Mouse (Mus musculus): ENCODE data around the gene Spink4. TPM values are rescaled to one million over a fixed set of nuclear protein-coding genes. Genes with fewer than 3 reads are reported as not detected.
A peak's percentile ranks its signal among the peaks of the same experiment; 100 is the strongest.

The Spink4 gene
- polyA plus RNA-seq, 1 experiment from 2014 or later: not detected

DNA sequence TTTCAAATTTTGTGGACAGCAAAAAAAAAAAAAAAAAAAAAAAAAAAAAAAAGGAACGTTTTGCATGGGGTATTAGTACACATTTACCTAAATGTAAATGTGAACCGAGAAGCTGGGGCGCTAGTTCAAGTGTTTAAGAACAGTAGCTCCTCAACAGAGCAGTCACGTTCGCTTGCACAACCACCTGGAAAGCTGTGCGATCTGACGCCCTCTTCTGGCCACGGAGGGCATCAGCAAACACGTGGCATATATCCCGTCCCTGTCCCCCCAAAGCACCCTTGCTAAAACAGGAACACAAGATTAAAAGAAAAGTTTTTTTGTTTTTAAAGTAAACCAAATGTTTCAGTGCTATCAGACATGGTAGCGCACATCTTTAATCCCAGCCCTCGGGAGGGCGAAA lies 51.9 kb downstream of the Spink4 start:
- H3K27ac ChIP-seq: no peak overlapping the region
- no peak overlapping the region for H3K9ac ChIP-seq
- no peaks in the 10 kb centered on the region for H3K27me3 ChIP-seq
- peak overlapping the region; percentile 79 for H3K4me2 ChIP-seq (replicated peaks)
- peak overlapping the region; percentile 96 for H3K4me3 ChIP-seq
- no peak for ATAC-seq (ENCODE audit: low FRiP score)
- peaks cover 16% of the 10 kb centered on the region for H3K36me3 ChIP-seq
- no peaks in the 10 kb centered on the region for H3K9me3 ChIP-seq (replicated peaks)
- H3K4me1 ChIP-seq: peaks cover 18% of the 10 kb centered on the region
- 24% methylated on average over 13 of the region's 13 CpGs for WGBS

DNA sequence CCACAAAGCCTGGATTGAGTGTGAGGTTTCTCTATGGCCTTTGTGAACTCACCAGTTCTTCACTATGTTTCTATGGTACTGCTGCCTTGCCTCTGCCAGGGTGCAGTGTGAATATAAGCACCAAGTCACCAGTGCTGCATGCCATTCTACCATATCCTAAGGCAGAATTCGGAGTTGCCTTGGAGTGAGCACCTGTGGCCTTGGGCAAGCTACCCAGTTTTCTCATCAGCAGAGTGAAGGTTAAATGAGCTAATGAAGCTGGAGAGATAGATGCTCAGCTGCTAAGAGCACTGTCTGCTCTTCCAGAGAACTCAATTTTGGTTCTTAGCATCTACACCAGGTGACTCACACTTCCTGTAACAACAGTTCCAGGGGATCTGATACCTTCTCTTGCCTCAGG lies 54.2 kb downstream of the Spink4 start:
- Histone ChIP-seq H3K4me1 (peaks cover 18% of the 10 kb centered on the region), H3K9ac (no peak overlapping the region), H3K4me3 (no peak overlapping the region), H3K9me3 (replicated peaks) (no peaks in the 10 kb centered on the region), H3K4me2 (replicated peaks) (no peak overlapping the region), H3K27ac (no peak overlapping the region), H3K36me3 (peaks cover 26% of the 10 kb centered on the region), H3K27me3 (no peaks in the 10 kb centered on the region)
- no peak for ATAC-seq (ENCODE audit: low FRiP score)
- WGBS: 95% methylated on average over 1 of the region's 1 CpGs

GRCm38 (mm10) chr4:40975678-40976077 lies 55.8 kb downstream of the Spink4 start:
- no peak for ATAC-seq (ENCODE audit: low FRiP score)
- H3K36me3 ChIP-seq: peaks cover 39% of the 10 kb centered on the region
- H3K4me2 ChIP-seq (replicated peaks): no peak overlapping the region
- H3K4me1 ChIP-seq: peaks cover 12% of the 10 kb centered on the region; the same call in 1 of the 2 replicates
- H3K9ac ChIP-seq: no peak overlapping the region
- H3K27me3 ChIP-seq: no peaks in the 10 kb centered on the region
- no peaks in the 10 kb centered on the region for H3K9me3 ChIP-seq (replicated peaks)
- H3K27ac ChIP-seq: no peak overlapping the region
- H3K4me3 ChIP-seq: no peak overlapping the region
- WGBS: 92% methylated on average over 3 of the region's 3 CpGs

- H3K4me2 ChIP-seq (replicated peaks): no peak overlapping the region
- peaks cover 12% of the 10 kb centered on the region; the same call in 1 of the 2 replicates for H3K4me1 ChIP-seq
- H3K27me3 ChIP-seq: no peaks in the 10 kb centered on the region
- H3K27ac ChIP-seq: no peak overlapping the region
- H3K9me3 ChIP-seq (replicated peaks): no peaks in the 10 kb centered on the region
- H3K36me3 ChIP-seq: peaks cover 49% of the 10 kb centered on the region
- H3K4me3 ChIP-seq: no peak overlapping the region
- ATAC-seq (ENCODE audit: low FRiP score): no peak
- no peak overlapping the region for H3K9ac ChIP-seq
- 93% methylated on average over 10 of the region's 10 CpGs for WGBS
Observed at GRCm38 (mm10) chr4:40976651-40977050, 56.8 kb downstream of the Spink4 start.

- Histone ChIP-seq H3K4me1 (no peaks in the 10 kb centered on the region), H3K4me2 (replicated peaks) (no peak overlapping the region), H3K9ac (no peak overlapping the region), H3K27ac (no peak overlapping the region), H3K36me3 (peaks cover 56% of the 10 kb centered on the region), H3K4me3 (no peak overlapping the region), H3K27me3 (no peaks in the 10 kb centered on the region), H3K9me3 (replicated peaks) (no peaks in the 10 kb centered on the region)
- ATAC-seq (ENCODE audit: low FRiP score): no peak
- 100% methylated on average over 1 of the region's 1 CpGs for WGBS
Observed at GRCm38 (mm10) chr4:40979430-40979829, 59.6 kb downstream of the Spink4 start.

Other genes with a start within 250 kb of the Spink4 start
- 52.6 and 54.2 TPM in 2 replicates for gene Aptx, start 216.9 kb upstream of the Spink4 start, polyA plus RNA-seq (2016; fragmentation: Nextera tagmentation; extraction: Ambion mirVana)
- gene Dnaja1, start 197.9 kb upstream of the Spink4 start, polyA plus RNA-seq (2016; fragmentation: Nextera tagmentation; extraction: Ambion mirVana): 654 and 704 TPM in 2 replicates
- 135 and 137 TPM in 2 replicates for gene Smu1, start 162.1 kb upstream of the Spink4 start, polyA plus RNA-seq (2016; fragmentation: Nextera tagmentation; extraction: Ambion mirVana)
- 20.3 and 21.5 TPM in 2 replicates for gene B4galt1, start 66.0 kb upstream of the Spink4 start, polyA plus RNA-seq (2016; fragmentation: Nextera tagmentation; extraction: Ambion mirVana)
- gene Bag1, start 28.2 kb downstream of the Spink4 start, polyA plus RNA-seq (2016; fragmentation: Nextera tagmentation; extraction: Ambion mirVana): 239 and 246 TPM in 2 replicates
- gene Chmp5, start 28.4 kb downstream of the Spink4 start, polyA plus RNA-seq (2016; fragmentation: Nextera tagmentation; extraction: Ambion mirVana): 153 and 154 TPM in 2 replicates
- gene Nfx1, start 50.9 kb downstream of the Spink4 start, polyA plus RNA-seq (2016; fragmentation: Nextera tagmentation; extraction: Ambion mirVana): 110 and 111 TPM in 2 replicates
- not detected in 2 replicates for gene Aqp7, start 128.1 kb downstream of the Spink4 start, polyA plus RNA-seq (2016; fragmentation: Nextera tagmentation; extraction: Ambion mirVana)
- gene Aqp3, start 178.1 kb downstream of the Spink4 start, polyA plus RNA-seq (2016; fragmentation: Nextera tagmentation; extraction: Ambion mirVana): 0.77 and 0.97 TPM in 2 replicates
- 29.0 and 33.6 TPM in 2 replicates for gene Nol6, start 204.4 kb downstream of the Spink4 start, polyA plus RNA-seq (2016; fragmentation: Nextera tagmentation; extraction: Ambion mirVana)
- 101 and 113 TPM in 2 replicates for gene Ube2r2, start 215.7 kb downstream of the Spink4 start, polyA plus RNA-seq (2016; fragmentation: Nextera tagmentation; extraction: Ambion mirVana)

All from hindbrain, embryonic 12.5 days (tissue).